Mouse (Mus musculus): ENCODE data around the gene Emb. TPM values are rescaled to one million over a fixed set of nuclear protein-coding genes. Genes with fewer than 3 reads are reported as not detected.

The Emb gene
- total and polyA plus RNA-seq, 3 experiments: 2.7 to 9.3 (median 8.8) TPM

- Histone ChIP-seq H3K27ac (no peak overlapping the region), H3K9ac (ENCODE audit: low read depth, low read length) (no peak overlapping the region), H3K4me1 (ENCODE audit: control insufficient read depth, insufficient read depth, low read length) (no peaks in the 10 kb centered on the region), H3K79me2 (replicated peaks; ENCODE audit: control insufficient read depth, insufficient read depth, low read length) (no peaks in the 10 kb centered on the region), H3K36me3 (ENCODE audit: control insufficient read depth, insufficient read depth, low read length) (no peaks in the 10 kb centered on the region), H3K27me3 (ENCODE audit: control insufficient read depth, insufficient read depth, low read length) (no peaks in the 10 kb centered on the region), H3K4me3 (no peak overlapping the region)
- peak; percentile 73 for TF ChIP-seq CTCF (IDR thresholded peaks at IDR 0.05)
- no peak for TF ChIP-seq POLR2A (IDR thresholded peaks at IDR 0.05; ENCODE audit: insufficient read depth, low read depth, low read length)
- WGBS: 35% methylated on average over 22 of the region's 22 CpGs
- no peak for DNase-seq
- intact Hi-C loops (cut with DNase I): loop anchor here (1.0 kb wide), 1 partner anchor 86 kb away; no protein-coding TSS in a partner anchor
Observed at GRCm38 (mm10) chr13:117202755-117203471, 5.4 kb upstream of the Emb start.

GRCm38 (mm10) chr13:117204685-117205084, 3.7 kb upstream of the Emb start:
- no peak for DNase-seq
- H3K79me2 ChIP-seq (replicated peaks; ENCODE audit: control insufficient read depth, insufficient read depth, low read length): no peaks in the 10 kb centered on the region
- H3K4me1 ChIP-seq (ENCODE audit: control insufficient read depth, insufficient read depth, low read length): no peaks in the 10 kb centered on the region
- no peaks in the 10 kb centered on the region for H3K27me3 ChIP-seq (ENCODE audit: control insufficient read depth, insufficient read depth, low read length)
- WGBS: 89% methylated on average over 7 of the region's 7 CpGs
- no peak overlapping the region for H3K27ac ChIP-seq
- no peak for TF ChIP-seq CTCF (IDR thresholded peaks at IDR 0.05)
- TF ChIP-seq POLR2A (IDR thresholded peaks at IDR 0.05; ENCODE audit: insufficient read depth, low read depth, low read length): no peak
- no peak for TF ChIP-seq EP300 (IDR thresholded peaks at IDR 0.05; ENCODE audit: insufficient read depth, low read depth, low read length)
- H3K4me3 ChIP-seq: no peak overlapping the region
- H3K9ac ChIP-seq (ENCODE audit: low read depth, low read length): no peak overlapping the region
- intact Hi-C loops (cut with DNase I): no loop called here
- H3K36me3 ChIP-seq (ENCODE audit: control insufficient read depth, insufficient read depth, low read length): no peaks in the 10 kb centered on the region

- Histone ChIP-seq H3K4me3 (no peak overlapping the region), H3K27ac (no peak overlapping the region), H3K9ac (ENCODE audit: low read depth, low read length) (no peak overlapping the region), H3K79me2 (replicated peaks; ENCODE audit: control insufficient read depth, insufficient read depth, low read length) (no peaks in the 10 kb centered on the region), H3K27me3 (ENCODE audit: control insufficient read depth, insufficient read depth, low read length) (no peaks in the 10 kb centered on the region), H3K4me1 (ENCODE audit: control insufficient read depth, insufficient read depth, low read length) (no peaks in the 10 kb centered on the region), H3K36me3 (ENCODE audit: control insufficient read depth, insufficient read depth, low read length) (no peaks in the 10 kb centered on the region)
- no peak for DNase-seq
- WGBS: 89% methylated on average over 8 of the region's 8 CpGs
- TF ChIP-seq EP300 (IDR thresholded peaks at IDR 0.05; ENCODE audit: insufficient read depth, low read depth, low read length) (no peak), POLR2A (IDR thresholded peaks at IDR 0.05; ENCODE audit: insufficient read depth, low read depth, low read length) (no peak), CTCF (IDR thresholded peaks at IDR 0.05) (no peak)
- intact Hi-C loops (cut with DNase I): no loop called here
Observed at GRCm38 (mm10) chr13:117206066-117206465, 2.3 kb upstream of the Emb start.

- no peak overlapping the region for H3K27ac ChIP-seq
- H3K36me3 ChIP-seq (ENCODE audit: control insufficient read depth, insufficient read depth, low read length): no peaks in the 10 kb centered on the region
- no peak overlapping the region for H3K4me3 ChIP-seq
- WGBS: 62% methylated on average over 11 of the region's 11 CpGs
- H3K27me3 ChIP-seq (ENCODE audit: control insufficient read depth, insufficient read depth, low read length): no peaks in the 10 kb centered on the region
- intact Hi-C loops (cut with DNase I): no loop called here
- no peak overlapping the region for H3K9ac ChIP-seq (ENCODE audit: low read depth, low read length)
- H3K4me1 ChIP-seq (ENCODE audit: control insufficient read depth, insufficient read depth, low read length): no peaks in the 10 kb centered on the region
- DNase-seq: peak in 1 of 2 experiments; percentile 27
- no peaks in the 10 kb centered on the region for H3K79me2 ChIP-seq (replicated peaks; ENCODE audit: control insufficient read depth, insufficient read depth, low read length)
- TF ChIP-seq EP300 (IDR thresholded peaks at IDR 0.05; ENCODE audit: insufficient read depth, low read depth, low read length) (no peak), CTCF (IDR thresholded peaks at IDR 0.05) (no peak), POLR2A (IDR thresholded peaks at IDR 0.05; ENCODE audit: insufficient read depth, low read depth, low read length) (no peak)
Observed at GRCm38 (mm10) chr13:117211386-117211875, 3.1 kb downstream of the Emb start.

GRCm38 (mm10) chr13:117215481-117215880, 7.1 kb downstream of the Emb start:
- DNase-seq: no peak
- 38% methylated on average over 10 of the region's 10 CpGs for WGBS
- Histone ChIP-seq H3K4me3 (no peak overlapping the region), H3K9ac (ENCODE audit: low read depth, low read length) (no peak overlapping the region), H3K4me1 (ENCODE audit: control insufficient read depth, insufficient read depth, low read length) (no peaks in the 10 kb centered on the region), H3K36me3 (ENCODE audit: control insufficient read depth, insufficient read depth, low read length) (no peaks in the 10 kb centered on the region), H3K27ac (no peak overlapping the region), H3K79me2 (replicated peaks; ENCODE audit: control insufficient read depth, insufficient read depth, low read length) (no peaks in the 10 kb centered on the region), H3K27me3 (ENCODE audit: control insufficient read depth, insufficient read depth, low read length) (peaks cover 4% of the 10 kb centered on the region)
- no peak for TF ChIP-seq EP300 (IDR thresholded peaks at IDR 0.05; ENCODE audit: insufficient read depth, low read depth, low read length)
- intact Hi-C loops (cut with DNase I): no loop called here

- Histone ChIP-seq H3K27me3 (ENCODE audit: control insufficient read depth, insufficient read depth, low read length) (peaks cover 9% of the 10 kb centered on the region), H3K79me2 (replicated peaks; ENCODE audit: control insufficient read depth, insufficient read depth, low read length) (no peaks in the 10 kb centered on the region), H3K27ac (no peak overlapping the region), H3K4me3 (no peak overlapping the region), H3K36me3 (ENCODE audit: control insufficient read depth, insufficient read depth, low read length) (no peaks in the 10 kb centered on the region), H3K9ac (ENCODE audit: low read depth, low read length) (no peak overlapping the region), H3K4me1 (ENCODE audit: control insufficient read depth, insufficient read depth, low read length) (no peaks in the 10 kb centered on the region)
- intact Hi-C loops (cut with DNase I): no loop called here
- no peak for TF ChIP-seq CTCF (IDR thresholded peaks at IDR 0.05)
- no peak for TF ChIP-seq POLR2A (IDR thresholded peaks at IDR 0.05; ENCODE audit: insufficient read depth, low read depth, low read length)
- TF ChIP-seq EP300 (IDR thresholded peaks at IDR 0.05; ENCODE audit: insufficient read depth, low read depth, low read length): no peak
- no peak for DNase-seq
- 40% methylated on average over 10 of the region's 10 CpGs for WGBS
Observed at GRCm38 (mm10) chr13:117216126-117216525, 7.8 kb downstream of the Emb start.

Data from heart, adult 2 months (tissue).